ENCODE assay signal across 41 mouse cellular contexts in the genomic region with DNA sequence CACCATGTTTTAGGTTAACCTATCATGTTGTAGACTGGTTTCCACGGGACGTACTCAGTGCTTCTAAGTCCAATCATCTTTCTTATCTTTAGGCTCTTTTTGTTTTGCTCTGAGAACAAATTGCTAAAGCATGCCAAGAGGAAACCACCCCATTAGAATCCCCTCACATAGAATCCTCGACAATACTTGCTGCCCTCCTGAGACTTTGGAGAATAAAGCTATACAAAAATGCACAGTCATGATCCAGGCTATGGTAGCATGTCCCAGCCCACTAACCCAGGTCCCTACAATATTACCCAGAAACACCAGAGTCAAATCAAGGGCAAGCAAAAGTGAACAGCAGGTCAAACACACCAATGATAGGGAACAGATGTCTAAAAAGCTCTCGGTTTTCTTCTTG. TPM values are rescaled to one million over a fixed set of nuclear protein-coding genes. Genes with fewer than 3 reads are reported as not detected.
"Had no signal": no experiment of that assay in that cellular context is flagged by ENCODE, and none has a peak within 500 bp of the region (broad histone marks: within the 10 kb centered on the region; RNA-seq: fewer than 3 reads in every experiment).

No protein-coding gene starts in this region.

RNA-seq across cellular contexts. Expression of a gene that starts 24.9 kb away (rescaled TPM):
- total RNA-seq: hematopoietic stem cell, adult 5-6 weeks; layer of hippocampus, adult 18-20 months; layer of hippocampus, adult 2 months; layer of hippocampus, postnatal 10 days; layer of hippocampus, postnatal 25 days; layer of hippocampus, postnatal 36 days; left cerebral cortex, adult 2 months; left cerebral cortex, adult 8-10 months had no signal
- polyA plus RNA-seq: heart, embryonic 12.5 days; heart, embryonic 13.5 days; heart, embryonic 14.5 days; heart, embryonic 15.5 days; heart, embryonic 16.5 days; heart, postnatal 0 days; hindbrain, embryonic 10.5 days; hindbrain, embryonic 11.5 days; hindbrain, embryonic 15.5 days; inflammation-experienced regulatory T-cells, adult 6 months; intestine, embryonic 15.5 days; intestine, embryonic 16.5 days; intestine, postnatal 0 days; kidney, embryonic 14.5 days; kidney, embryonic 15.5 days; kidney, embryonic 16.5 days had no signal

RNA-seq across cellular contexts. Expression of a gene that starts 33.2 kb away (rescaled TPM):
- total RNA-seq: heart, postnatal 10 days; heart, postnatal 14 days; heart, postnatal 25 days; heart, postnatal 36 days; heart, postnatal 4 days; hematopoietic stem cell, adult 5-6 weeks; hindbrain, postnatal 0 days; layer of hippocampus, adult 18-20 months; layer of hippocampus, adult 2 months; layer of hippocampus, adult 8-10 months; layer of hippocampus, postnatal 10 days; layer of hippocampus, postnatal 14 days; layer of hippocampus, postnatal 25 days; layer of hippocampus, postnatal 36 days; left cerebral cortex, adult 18-20 months; left cerebral cortex, adult 2 months; left cerebral cortex, adult 8-10 months had no signal
- polyA plus RNA-seq: heart, embryonic 12.5 days; heart, embryonic 13.5 days; heart, embryonic 14.5 days; heart, embryonic 15.5 days; heart, embryonic 16.5 days; heart, postnatal 0 days; hindbrain, embryonic 10.5 days; hindbrain, embryonic 11.5 days; hindbrain, embryonic 12.5 days; hindbrain, embryonic 13.5 days; hindbrain, embryonic 14.5 days; hindbrain, embryonic 15.5 days; hindbrain, embryonic 16.5 days; hindbrain, postnatal 0 days; inflammation-experienced regulatory T-cells, adult 6 months; intestine, embryonic 14.5 days; intestine, embryonic 15.5 days; intestine, embryonic 16.5 days; intestine, postnatal 0 days; kidney, adult 2 months; kidney, embryonic 14.5 days; kidney, embryonic 15.5 days; kidney, embryonic 16.5 days; kidney, postnatal 0 days; large intestine, adult 2 months had no signal
